Mouse (Mus musculus) spleen, adult 10 weeks (tissue): Measurements from ENCODE around the gene Tchh. TPM values are rescaled to one million over a fixed set of nuclear protein-coding genes. Genes with fewer than 3 reads are reported as not detected.

ENCODE experiments used
- polyA plus RNA-seq: library from polyadenylated mRNA; stranded (reverse); fragments of 350-450 nt; fragmentation: Illumina TruSeq; extraction: RNeasy Lipid Tissue Mini Kit (QIAGEN cat#74804); gene quantifications from one replicate; pipeline ENCODE4 v1.2.3, GENCODE M21; 2015; ENCODE audit warnings: low replicate concordance; ENCODE audit not compliant: insufficient read depth

The Tchh gene
- not detected for polyA plus RNA-seq

GRCm38 (mm10) chr3:93442030-93442429 is at the start of gene Tchh:
Tchh (plus strand) TSS chr3:93442330.

GRCm38 (mm10) chr3:93393366-93393765 is 48.8 kb upstream of the Tchh start, which contains the start of gene Rptn:
Rptn (plus strand) TSS chr3:93393699.

DNA sequence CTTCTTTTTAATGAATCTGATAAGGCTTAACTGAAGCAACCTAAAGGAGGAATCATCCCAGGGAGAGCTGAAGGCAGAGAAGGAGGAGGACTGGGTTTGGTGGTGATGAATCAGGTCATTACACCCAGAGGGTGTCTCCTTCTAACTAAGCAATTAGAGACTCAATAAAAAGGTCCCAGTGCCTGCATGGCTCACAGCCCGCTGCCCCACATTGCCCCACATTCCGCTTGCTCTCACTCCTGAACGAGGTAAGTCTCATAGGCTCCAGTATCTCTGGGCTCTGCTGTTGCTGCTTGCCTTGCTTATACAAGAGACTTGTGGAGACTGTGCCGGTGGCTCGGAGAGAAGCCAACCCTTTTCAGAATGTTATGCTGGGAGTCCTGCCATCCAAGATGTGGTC is 26.4 kb downstream of the Tchh start, which contains the start of gene Tchhl1:
TSS of gene Tchhl1 (plus strand) at position 194 of the 400 bp plus-strand sequence.

Other genes with a start within 250 kb of the Tchh start
- gene Flg2, start 245.1 kb upstream of the Tchh start, polyA plus RNA-seq: not detected
- gene Flg, start 168.8 kb upstream of the Tchh start, polyA plus RNA-seq: not detected
- not detected for gene Hrnr, start 122.6 kb upstream of the Tchh start, polyA plus RNA-seq
- gene Rptn, start 48.6 kb upstream of the Tchh start, polyA plus RNA-seq: not detected
- not detected for gene Tchhl1, start 26.4 kb downstream of the Tchh start, polyA plus RNA-seq
- 965 TPM for gene S100a11, start 78.2 kb downstream of the Tchh start, polyA plus RNA-seq
- 335 TPM for gene S100a10, start 112.8 kb downstream of the Tchh start, polyA plus RNA-seq
- not detected for gene Tdpoz2, start 210.4 kb downstream of the Tchh start, polyA plus RNA-seq
- gene Tdpoz1, start 234.0 kb downstream of the Tchh start, polyA plus RNA-seq: not detected